16 mouse cellular contexts compared by ENCODE assay signal in the genomic region with DNA sequence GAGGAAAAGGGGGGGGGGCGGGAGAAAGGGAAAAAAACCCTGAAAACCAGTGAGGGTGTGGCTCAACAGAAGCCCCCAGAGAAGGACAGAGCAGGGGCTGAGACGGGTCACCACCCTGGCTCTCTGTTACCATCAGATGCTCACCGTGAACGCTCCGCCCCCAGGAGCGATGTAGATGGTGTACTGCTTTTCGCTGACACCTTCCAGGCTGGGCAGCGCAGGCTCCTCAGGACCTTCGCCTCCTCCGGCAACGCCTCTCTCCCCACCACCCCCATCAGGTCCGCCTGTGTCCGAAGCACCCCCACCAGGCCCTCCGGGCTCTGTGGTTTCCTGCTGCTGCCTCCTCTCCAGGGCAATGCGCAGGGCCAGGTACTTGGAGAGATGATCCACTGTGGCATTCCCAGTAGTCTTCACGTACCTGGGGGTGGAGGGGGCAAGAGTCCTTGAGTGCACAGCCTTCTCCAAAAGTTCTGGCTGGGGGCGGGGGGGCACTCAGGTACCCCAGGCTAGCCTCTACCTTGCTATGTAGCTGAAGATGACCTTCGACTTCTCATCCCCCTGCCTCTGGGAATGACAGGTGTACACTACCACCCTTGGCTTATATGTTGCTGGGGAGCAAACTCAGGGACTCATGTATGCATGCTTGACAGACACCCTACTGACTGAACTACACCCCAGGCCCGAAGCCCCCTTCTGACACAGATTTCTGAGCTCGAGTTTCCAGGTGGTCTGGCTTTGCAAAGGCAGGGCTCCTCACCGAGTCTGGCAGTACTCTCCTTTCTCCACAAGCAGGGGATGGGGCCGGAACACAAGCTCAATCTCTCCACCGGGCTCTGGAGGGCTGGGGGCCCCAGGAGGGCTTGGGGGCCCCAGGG. TPM values are rescaled to one million over a fixed set of nuclear protein-coding genes. Genes with fewer than 3 reads are reported as not detected.
DNase-seq lines count a peak whose midpoint lies in the region; ATAC-seq and TF ChIP-seq lines count a peak whose summit lies in the region.
"Had no signal": no experiment of that assay in that cellular context is flagged by ENCODE, and none has a peak within 500 bp of the region (broad histone marks: within the 10 kb centered on the region; RNA-seq: fewer than 3 reads in every experiment).

No protein-coding gene starts in this region.

- no peak for ATAC-seq in forebrain, postnatal 0 days
- no peak for ATAC-seq in kidney, embryonic 16.5 days (ENCODE audit: low FRiP score, low TSS enrichment)
- ATAC-seq in lung, postnatal 0 days: no peak
- ATAC-seq: forebrain, embryonic 14.5 days had no signal

- TF ChIP-seq CTCF in forebrain, postnatal 0 days (IDR thresholded peaks at IDR 0.05; ENCODE audit: low read depth): no peak
- no peak for TF ChIP-seq CTCF in lung, postnatal 0 days (IDR thresholded peaks at IDR 0.05)

- H3K9me3 ChIP-seq in forebrain, embryonic 10.5 days: peaks cover 53% of the 10 kb centered on the region
- no peaks in the 10 kb centered on the region for H3K9me3 ChIP-seq in forebrain, postnatal 0 days (ENCODE audit: low read length)
- H3K9me3 ChIP-seq in kidney, embryonic 16.5 days (ENCODE audit: low read length): peaks cover 10% of the 10 kb centered on the region; the same call in 1 of the 2 replicates
- peaks cover 10% of the 10 kb centered on the region for H3K9me3 ChIP-seq in ES-E14 (ENCODE audit: control insufficient read depth, insufficient read depth, low read depth, low read length)
- H3K9me3 ChIP-seq in limb, embryonic 10.5 days (replicated peaks): 0 out of 2 replicates have a peak, but pooled peaks cover 10% of the 10 kb centered on the region
- no peaks in the 10 kb centered on the region for H3K9me3 ChIP-seq in lung, postnatal 0 days (ENCODE audit: low read length)
- H3K9me3 ChIP-seq: neural tube, embryonic 15.5 days had no signal

- no peak overlapping the region for H3K9ac ChIP-seq in forebrain, postnatal 0 days
- H3K9ac ChIP-seq in kidney, embryonic 16.5 days (replicated peaks; ENCODE audit: low read length): no peak overlapping the region
- no peak overlapping the region for H3K9ac ChIP-seq in ES-E14 (ENCODE audit: insufficient read depth, low read depth, low read length, poor library complexity, severe bottlenecking)
- H3K9ac ChIP-seq in lung, postnatal 0 days (replicated peaks; ENCODE audit: low read depth): no peak overlapping the region
- H3K9ac ChIP-seq: heart, embryonic 12.5 days; limb, embryonic 13.5 days; liver, embryonic 15.5 days; neural tube, embryonic 15.5 days had no signal

- peaks cover 57% of the 10 kb centered on the region for H3K36me3 ChIP-seq in forebrain, embryonic 10.5 days (replicated peaks)
- peaks cover 18% of the 10 kb centered on the region; the same call in 1 of the 2 replicates for H3K36me3 ChIP-seq in forebrain, postnatal 0 days (ENCODE audit: insufficient read depth)
- peaks cover 28% of the 10 kb centered on the region for H3K36me3 ChIP-seq in kidney, embryonic 16.5 days (ENCODE audit: insufficient read depth, low read length)
- H3K36me3 ChIP-seq in ES-E14 (ENCODE audit: control insufficient read depth, insufficient read depth, low read length, poor library complexity, severe bottlenecking): peaks cover 11% of the 10 kb centered on the region; the same call in 1 of the 2 replicates
- peaks cover 36% of the 10 kb centered on the region for H3K36me3 ChIP-seq in limb, embryonic 10.5 days
- no peaks in the 10 kb centered on the region for H3K36me3 ChIP-seq in lung, postnatal 0 days (ENCODE audit: insufficient read depth, low read length)

- H3K27me3 ChIP-seq in forebrain, embryonic 10.5 days (ENCODE audit: poor library complexity, severe bottlenecking): no peaks in the 10 kb centered on the region
- H3K27me3 ChIP-seq in forebrain, postnatal 0 days (ENCODE audit: insufficient read depth, low read length): no peaks in the 10 kb centered on the region
- no peaks in the 10 kb centered on the region for H3K27me3 ChIP-seq in kidney, embryonic 16.5 days (ENCODE audit: insufficient read depth, low read length)
- H3K27me3 ChIP-seq in limb, embryonic 10.5 days (ENCODE audit: low read depth, poor library complexity, severe bottlenecking): no peaks in the 10 kb centered on the region
- H3K27me3 ChIP-seq in lung, postnatal 0 days (replicated peaks; ENCODE audit: insufficient read depth, low read length): no peaks in the 10 kb centered on the region
- H3K27me3 ChIP-seq: heart, embryonic 12.5 days; limb, embryonic 13.5 days; neural tube, embryonic 15.5 days had no signal

- in situ Hi-C loops in ES-E14 (cut with MboI; ENCODE audit: low sequenced_read_pairs in 2 of 2, unreplicated experiment in 2 of 2): no loop called here

- H3K4me1 ChIP-seq in forebrain, embryonic 10.5 days: peaks cover 39% of the 10 kb centered on the region
- H3K4me1 ChIP-seq in forebrain, postnatal 0 days (ENCODE audit: insufficient read depth): peaks cover 9% of the 10 kb centered on the region; the same call in 1 of the 2 replicates
- H3K4me1 ChIP-seq in kidney, embryonic 16.5 days (ENCODE audit: insufficient read depth, low read length): peaks cover 23% of the 10 kb centered on the region
- H3K4me1 ChIP-seq in ES-E14 (ENCODE audit: control insufficient read depth in 2 of 2, insufficient read depth in 2 of 2, low read length in 2 of 2, poor library complexity in 1 of 2): peaks cover 0 to 22% of the 10 kb centered on the region in 2 experiments; a peak in 2 of 4 replicates
- peaks cover 37% of the 10 kb centered on the region for H3K4me1 ChIP-seq in limb, embryonic 10.5 days
- peaks cover 5% of the 10 kb centered on the region; the same call in 1 of the 2 replicates for H3K4me1 ChIP-seq in lung, postnatal 0 days (ENCODE audit: insufficient read depth, low read depth, low read length)

- 94% methylated on average over 23 of the region's 23 CpGs for WGBS in forebrain, embryonic 10.5 days
- WGBS in forebrain, postnatal 0 days: 94% methylated on average over 23 of the region's 23 CpGs
- WGBS in kidney, embryonic 16.5 days: 95% methylated on average over 23 of the region's 23 CpGs
- WGBS in limb, embryonic 10.5 days: 95% methylated on average over 23 of the region's 23 CpGs
- WGBS in lung, postnatal 0 days: 95% methylated on average over 19 of the region's 23 CpGs

- H3K4me3 ChIP-seq in forebrain, embryonic 10.5 days: peak overlapping the region; percentile 98
- H3K4me3 ChIP-seq in forebrain, postnatal 0 days (ENCODE audit: low read depth, low read length): no peak overlapping the region
- no peak overlapping the region for H3K4me3 ChIP-seq in kidney, embryonic 16.5 days (ENCODE audit: low read length)
- H3K4me3 ChIP-seq in ES-E14 (ENCODE audit: insufficient read depth in 1 of 2, low read depth in 1 of 2, low read length in 2 of 2, poor library complexity in 1 of 2, severe bottlenecking in 1 of 2): peak overlapping the region; percentile 28 to 47; a peak in 3 of 4 replicates
- H3K4me3 ChIP-seq in limb, embryonic 10.5 days: 0 out of 2 replicates have a peak overlapping the region, but pooled peaks have one; percentile 6
- H3K4me3 ChIP-seq in lung, postnatal 0 days (ENCODE audit: low read depth, low read length): no peak overlapping the region
- H3K4me3 ChIP-seq: heart, embryonic 12.5 days; limb, embryonic 13.5 days; liver, embryonic 15.5 days; neural tube, embryonic 15.5 days had no signal

- no peak overlapping the region for H3K4me2 ChIP-seq in forebrain, postnatal 0 days (ENCODE audit: low read depth)
- no peak overlapping the region for H3K4me2 ChIP-seq in kidney, embryonic 16.5 days (replicated peaks; ENCODE audit: low read depth, low read length)
- no peak overlapping the region for H3K4me2 ChIP-seq in lung, postnatal 0 days (replicated peaks; ENCODE audit: low read depth, low read length)
- H3K4me2 ChIP-seq: heart, embryonic 12.5 days; limb, embryonic 13.5 days; liver, embryonic 15.5 days; neural tube, embryonic 15.5 days had no signal

- H3K27ac ChIP-seq in forebrain, embryonic 10.5 days: peak overlapping the region; percentile 100; the same call in 1 of the 2 replicates
- no peak overlapping the region for H3K27ac ChIP-seq in forebrain, postnatal 0 days (ENCODE audit: low read depth, low read length)
- no peak overlapping the region for H3K27ac ChIP-seq in kidney, embryonic 16.5 days (ENCODE audit: low read length)
- H3K27ac ChIP-seq in ES-E14 (ENCODE audit: insufficient read depth, low read depth, low read length, poor library complexity, severe bottlenecking): no peak overlapping the region; the same call in 1 of the 2 replicates
- H3K27ac ChIP-seq in limb, embryonic 10.5 days: no peak overlapping the region
- H3K27ac ChIP-seq in lung, postnatal 0 days (ENCODE audit: low read length): no peak overlapping the region
- H3K27ac ChIP-seq: kidney, postnatal 0 days; limb, embryonic 13.5 days; liver, embryonic 15.5 days; macrophage; neural tube, embryonic 15.5 days had no signal

- DNase-seq in forebrain, embryonic 10.5 days (ENCODE audit: extremely low spot score, low spot score): no peak
- no peak for DNase-seq in forebrain, postnatal 0 days
- peak; percentile 8 for DNase-seq in kidney, adult 11 months
- no peak for DNase-seq in ES-E14 (ENCODE audit: low read depth, low spot score)
- DNase-seq in limb, embryonic 10.5 days (ENCODE audit: low spot score): no peak
- no peak for DNase-seq in lung, postnatal 0 days (ENCODE audit: low spot score)
- DNase-seq: heart, postnatal 4 days; retina, postnatal 1 day had no signal

- no peak for TF ChIP-seq EP300 in lung, postnatal 0 days (IDR thresholded peaks at IDR 0.05)

RNA-seq across cellular contexts. Expression of a gene that starts 2.7 kb away (rescaled TPM):
- 11.4 and 12.4 TPM in 2 replicates for polyA plus RNA-seq in forebrain, embryonic 10.5 days (2016; fragmentation: Nextera tagmentation; extraction: Ambion mirVana)
- total RNA-seq in forebrain, postnatal 0 days (2014; rRNA removed): 20.7 and 21.4 TPM in 2 replicates
- 15.7 and 19.0 TPM in 2 replicates for polyA plus RNA-seq in forebrain, postnatal 0 days (2015; fragmentation: Nextera tagmentation; extraction: Ambion mirVana)
- 14.7 and 18.7 TPM in 2 replicates for polyA plus RNA-seq in kidney, embryonic 16.5 days (2015; fragmentation: Nextera tagmentation; extraction: Ambion mirVana)
- 5.6 and 8.9 TPM in 2 replicates for total RNA-seq in ES-E14 (2012; rRNA removed)
- polyA plus RNA-seq in limb, embryonic 10.5 days (2016; fragmentation: Nextera tagmentation; extraction: Ambion mirVana): 11.8 and 15.0 TPM in 2 replicates
- 18.8 and 19.1 TPM in 2 replicates for polyA plus RNA-seq in lung, postnatal 0 days (2015; fragmentation: Nextera tagmentation; extraction: Ambion mirVana)

RNA-seq across cellular contexts. Expression of a gene that starts 6.1 kb away (rescaled TPM):
- polyA plus RNA-seq in forebrain, embryonic 10.5 days (2016; fragmentation: Nextera tagmentation; extraction: Ambion mirVana): 95.4 and 96.4 TPM in 2 replicates
- 39.1 and 58.0 TPM in 2 replicates for total RNA-seq in forebrain, postnatal 0 days (2014; rRNA removed)
- polyA plus RNA-seq in forebrain, postnatal 0 days (2015; fragmentation: Nextera tagmentation; extraction: Ambion mirVana): 54.6 and 55.7 TPM in 2 replicates
- polyA plus RNA-seq in kidney, embryonic 16.5 days (2015; fragmentation: Nextera tagmentation; extraction: Ambion mirVana): 52.9 and 54.0 TPM in 2 replicates
- total RNA-seq in ES-E14 (2012; rRNA removed): 15.5 and 27.7 TPM in 2 replicates
- 25.9 and 33.7 TPM in 2 replicates for polyA plus RNA-seq in limb, embryonic 10.5 days (2016; fragmentation: Nextera tagmentation; extraction: Ambion mirVana)
- 57.9 and 59.8 TPM in 2 replicates for polyA plus RNA-seq in lung, postnatal 0 days (2015; fragmentation: Nextera tagmentation; extraction: Ambion mirVana)

RNA-seq across cellular contexts. Expression of a gene that starts 9.7 kb away (rescaled TPM):
- 203 and 206 TPM in 2 replicates for polyA plus RNA-seq in forebrain, embryonic 10.5 days (2016; fragmentation: Nextera tagmentation; extraction: Ambion mirVana)
- total RNA-seq in forebrain, postnatal 0 days (2014; rRNA removed): 126 and 161 TPM in 2 replicates
- 124 and 138 TPM in 2 replicates for polyA plus RNA-seq in forebrain, postnatal 0 days (2015; fragmentation: Nextera tagmentation; extraction: Ambion mirVana)
- polyA plus RNA-seq in kidney, embryonic 16.5 days (2015; fragmentation: Nextera tagmentation; extraction: Ambion mirVana): 227 and 231 TPM in 2 replicates
- 253 and 394 TPM in 2 replicates for total RNA-seq in ES-E14 (2012; rRNA removed)
- polyA plus RNA-seq in limb, embryonic 10.5 days (2016; fragmentation: Nextera tagmentation; extraction: Ambion mirVana): 196 TPM in 2 replicates
- polyA plus RNA-seq in lung, postnatal 0 days (2015; fragmentation: Nextera tagmentation; extraction: Ambion mirVana): 130 and 131 TPM in 2 replicates

RNA-seq across cellular contexts. Expression of a gene that starts 9.8 kb away (rescaled TPM):
- 44.5 and 48.3 TPM in 2 replicates for polyA plus RNA-seq in forebrain, embryonic 10.5 days (2016; fragmentation: Nextera tagmentation; extraction: Ambion mirVana)
- 56.2 and 60.8 TPM in 2 replicates for total RNA-seq in forebrain, postnatal 0 days (2014; rRNA removed)
- polyA plus RNA-seq in forebrain, postnatal 0 days (2015; fragmentation: Nextera tagmentation; extraction: Ambion mirVana): 58.1 and 58.4 TPM in 2 replicates
- 52.7 and 56.7 TPM in 2 replicates for polyA plus RNA-seq in kidney, embryonic 16.5 days (2015; fragmentation: Nextera tagmentation; extraction: Ambion mirVana)
- total RNA-seq in ES-E14 (2012; rRNA removed): 52.4 and 79.2 TPM in 2 replicates
- 49.9 and 51.0 TPM in 2 replicates for polyA plus RNA-seq in limb, embryonic 10.5 days (2016; fragmentation: Nextera tagmentation; extraction: Ambion mirVana)
- polyA plus RNA-seq in lung, postnatal 0 days (2015; fragmentation: Nextera tagmentation; extraction: Ambion mirVana): 35.0 and 35.7 TPM in 2 replicates

RNA-seq across cellular contexts. Expression of a gene that starts 17.5 kb away (rescaled TPM):
- 0.74 and 0.75 TPM in 2 replicates for polyA plus RNA-seq in forebrain, embryonic 10.5 days (2016; fragmentation: Nextera tagmentation; extraction: Ambion mirVana)
- 10.2 and 28.0 TPM in 2 replicates for total RNA-seq in forebrain, postnatal 0 days (2014; rRNA removed)
- polyA plus RNA-seq in forebrain, postnatal 0 days (2015; fragmentation: Nextera tagmentation; extraction: Ambion mirVana): 1.2 and 2.1 TPM in 2 replicates
- polyA plus RNA-seq in kidney, embryonic 16.5 days (2015; fragmentation: Nextera tagmentation; extraction: Ambion mirVana): 3.2 and 3.7 TPM in 2 replicates
- total RNA-seq in ES-E14 (2012; rRNA removed): 1.3 and 1.4 TPM in 2 replicates
- 0.43 and 2.5 TPM in 2 replicates for polyA plus RNA-seq in limb, embryonic 10.5 days (2016; fragmentation: Nextera tagmentation; extraction: Ambion mirVana)
- polyA plus RNA-seq in lung, postnatal 0 days (2015; fragmentation: Nextera tagmentation; extraction: Ambion mirVana): 0.25 and 0.44 TPM in 2 replicates

Comparison
In these comparisons a context has a peak if more than half of its experiments do, and no peak if none do; other contexts are left out.
1. H3K4me3 ChIP-seq: peak in forebrain, embryonic 10.5 days (single experiment), ES-E14 (2 of 2) and limb, embryonic 10.5 days (single experiment); none in forebrain, postnatal 0 days (single experiment), kidney, embryonic 16.5 days (single experiment) and lung, postnatal 0 days (single experiment).